Mouse (Mus musculus) neural tube, embryonic 11.5 days (tissue): ENCODE data around the gene Chchd3. TPM values are rescaled to one million over a fixed set of nuclear protein-coding genes. Genes with fewer than 3 reads are reported as not detected.

Source experiments
- ATAC-seq: fragments of 200-750 bp; cut with Nextera tagmentation; 2 replicates; pipeline ENCODE4 v1.8.0; 2017; ENCODE audit warnings: moderate number of reproducible peaks, mild to moderate bottlenecking, moderate TSS enrichment, moderate library complexity; ENCODE audit not compliant: insufficient read depth, low FRiP score, low TSS enrichment
- DNase-seq: peaks from one replicate; pipeline ENCODE4 v3.0.0-alpha.2; 2015; ENCODE audit warnings: low spot score
- H3K27ac ChIP-seq: fragments of 300-500 bp; sonication (generic); 2 replicates; pipeline ENCODE4 v1.5.1; 2014; ENCODE audit warnings: low read depth, mild to moderate bottlenecking, low read length
- H3K27me3 ChIP-seq: fragments of 300-500 bp; sonication (generic); 2 replicates; pipeline ENCODE4 v1.6.1; 2014; ENCODE audit warnings: mild to moderate bottlenecking, low read length, mixed read lengths; ENCODE audit not compliant: control insufficient read depth, insufficient read depth
- H3K36me3 ChIP-seq: fragments of 300-500 bp; sonication (generic); 2 replicates; pipeline ENCODE4 v1.6.1; 2014; ENCODE audit warnings: mild to moderate bottlenecking, low read length, moderate library complexity, mixed read lengths; ENCODE audit not compliant: control insufficient read depth, insufficient read depth
- H3K4me1 ChIP-seq: fragments of 300-500 bp; sonication (generic); 2 replicates; pipeline ENCODE4 v1.6.1; 2014; ENCODE audit warnings: low read length, mixed read lengths; ENCODE audit not compliant: control insufficient read depth, insufficient read depth
- H3K4me2 ChIP-seq: fragments of 300-500 bp; sonication (generic); 2 replicates; pipeline ENCODE4 v1.6.1; 2014; ENCODE audit warnings: low read depth, mild to moderate bottlenecking, moderate library complexity
- H3K4me3 ChIP-seq: fragments of 300-500 bp; sonication (generic); 2 replicates; pipeline ENCODE4 v1.5.1; 2014; ENCODE audit warnings: low read depth, low read length
- H3K9ac ChIP-seq: fragments of 300-500 bp; sonication (generic); 2 replicates; pipeline ENCODE4 v1.6.1; 2014; ENCODE audit warnings: mild to moderate bottlenecking, low read length
- H3K9me3 ChIP-seq: fragments of 300-500 bp; sonication (generic); 2 replicates; pipeline ENCODE4 v1.6.1; 2016; ENCODE audit warnings: low read length; ENCODE audit not compliant: control insufficient read depth
- WGBS: fragments of 180-500 bp; shearing (Covaris S2); extraction: QIAGEN DNeasy Blood & Tissue Kit; methylation state at CpG from one replicate; pipeline ENCODE4 v1.1.7; 2014; 5-methylcytosine and 5-hydroxymethylcytosine counted together
- polyA plus RNA-seq: library from polyadenylated mRNA; unstranded; fragments of >200 nt; fragmentation: Nextera tagmentation; extraction: Ambion mirVana; gene quantifications from 2 replicates; pipeline ENCODE4 v1.2.1, GENCODE M21; 2014

Chchd3 gene
- polyA plus RNA-seq, 1 experiment from 2014 or later = 126 TPM

GRCm38 (mm10) chr6:32990061-32990633 lies 69.9 kb downstream of the Chchd3 start:
- 74% methylated on average over 12 of the region's 12 CpGs for WGBS
- Histone ChIP-seq H3K9ac (no peak overlapping the region), H3K27me3 (no peaks in the 10 kb centered on the region), H3K36me3 (no peaks in the 10 kb centered on the region), H3K27ac (no peak overlapping the region), H3K4me3 (no peak overlapping the region), H3K4me1 (no peaks in the 10 kb centered on the region), H3K9me3 (no peaks in the 10 kb centered on the region), H3K4me2 (no peak overlapping the region)
- ATAC-seq (no peak), DNase-seq (no peak)

DNA sequence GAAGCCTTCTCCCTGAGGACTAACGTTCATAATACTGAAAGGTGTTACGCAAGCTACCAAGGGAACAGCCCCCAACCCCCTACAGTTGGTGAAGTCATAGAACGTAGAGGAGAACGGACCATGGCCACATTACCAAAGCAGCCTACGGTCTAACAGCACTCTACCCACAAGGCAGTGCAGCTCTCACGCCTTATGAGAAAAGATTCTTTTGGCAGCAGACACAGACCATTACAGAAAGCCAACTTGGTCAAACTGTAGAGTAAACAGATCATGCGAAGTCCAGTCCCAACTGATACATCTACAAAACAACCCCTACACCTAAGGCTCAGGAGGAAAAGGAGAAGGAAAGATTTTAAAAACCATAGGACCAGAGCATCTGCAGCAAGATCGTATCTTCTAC lies 71.5 kb downstream of the Chchd3 start:
- no peaks in the 10 kb centered on the region for H3K36me3 ChIP-seq
- no peaks in the 10 kb centered on the region for H3K9me3 ChIP-seq
- no peak overlapping the region for H3K4me3 ChIP-seq
- no peak for ATAC-seq
- DNase-seq = no peak
- no peak overlapping the region for H3K27ac ChIP-seq
- WGBS = 91% methylated on average over 8 of the region's 8 CpGs
- H3K9ac ChIP-seq = no peak overlapping the region
- H3K4me1 ChIP-seq = no peaks in the 10 kb centered on the region
- no peak overlapping the region for H3K4me2 ChIP-seq
- no peaks in the 10 kb centered on the region for H3K27me3 ChIP-seq

GRCm38 (mm10) chr6:32983876-32984275 lies 76.2 kb downstream of the Chchd3 start:
- H3K4me3 ChIP-seq = no peak overlapping the region
- WGBS = 70% methylated on average over 5 of the region's 5 CpGs
- ATAC-seq (no peak), DNase-seq (no peak)
- H3K36me3 ChIP-seq = no peaks in the 10 kb centered on the region
- no peak overlapping the region for H3K27ac ChIP-seq
- no peaks in the 10 kb centered on the region for H3K9me3 ChIP-seq
- H3K27me3 ChIP-seq = no peaks in the 10 kb centered on the region
- H3K9ac ChIP-seq = no peak overlapping the region
- no peak overlapping the region for H3K4me2 ChIP-seq
- H3K4me1 ChIP-seq = peaks cover 7% of the 10 kb centered on the region

DNA sequence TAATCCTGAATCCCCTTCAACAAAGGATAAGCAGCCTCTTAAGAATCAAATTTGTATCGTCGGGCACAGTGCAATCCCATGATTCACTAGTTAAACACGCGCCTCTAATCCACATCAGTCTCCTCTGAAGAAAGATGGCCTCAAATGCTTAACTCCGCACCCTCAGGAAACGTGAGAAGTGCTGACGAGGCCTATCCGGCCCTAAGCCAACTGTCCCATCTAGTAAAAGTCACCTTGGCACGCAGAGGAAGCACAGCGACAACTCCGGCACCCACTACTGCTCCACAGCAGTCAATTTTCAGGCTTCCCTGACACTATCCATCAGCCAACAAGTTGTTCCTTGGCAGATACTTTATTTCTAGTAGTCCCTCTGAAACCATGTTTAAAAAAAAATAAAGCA lies 78.8 kb downstream of the Chchd3 start:
- ATAC-seq (no peak), DNase-seq (no peak)
- Histone ChIP-seq H3K9ac (no peak overlapping the region), H3K27me3 (no peaks in the 10 kb centered on the region), H3K9me3 (no peaks in the 10 kb centered on the region), H3K4me1 (peaks cover 7% of the 10 kb centered on the region), H3K4me2 (no peak overlapping the region), H3K27ac (no peak overlapping the region), H3K4me3 (no peak overlapping the region), H3K36me3 (no peaks in the 10 kb centered on the region)
- WGBS = 85% methylated on average over 11 of the region's 11 CpGs

DNA sequence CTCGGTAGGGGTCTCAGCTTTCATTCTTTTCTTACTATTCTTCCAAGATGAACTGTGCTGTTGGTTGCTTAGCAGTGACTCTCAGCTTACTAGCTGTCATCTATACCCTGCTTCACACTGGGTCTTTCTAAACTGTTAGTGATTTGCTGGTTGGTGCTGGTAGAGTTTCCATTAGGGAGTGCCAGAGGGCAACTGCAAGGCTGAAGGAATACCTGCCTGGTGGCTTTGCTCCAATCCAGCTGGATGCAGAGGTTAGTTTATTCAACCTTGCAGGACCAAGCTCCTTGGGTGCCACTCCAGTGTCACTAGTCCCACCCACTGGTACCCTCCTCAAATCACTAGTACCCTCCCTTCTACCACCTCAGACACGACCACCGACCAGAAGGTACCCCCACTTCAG lies 81.2 kb downstream of the Chchd3 start:
- Histone ChIP-seq H3K27me3 (no peaks in the 10 kb centered on the region), H3K4me2 (no peak overlapping the region), H3K27ac (no peak overlapping the region), H3K9ac (no peak overlapping the region), H3K36me3 (no peaks in the 10 kb centered on the region), H3K4me1 (peaks cover 7% of the 10 kb centered on the region), H3K4me3 (no peak overlapping the region), H3K9me3 (no peaks in the 10 kb centered on the region)
- WGBS = 97% methylated on average over 3 of the region's 3 CpGs
- no peak for ATAC-seq
- no peak for DNase-seq

GRCm38 (mm10) chr6:32971926-32972325 lies 88.1 kb downstream of the Chchd3 start:
- H3K4me2 ChIP-seq = no peak overlapping the region
- ATAC-seq = no peak
- H3K27me3 ChIP-seq = no peaks in the 10 kb centered on the region
- H3K9ac ChIP-seq = no peak overlapping the region
- H3K9me3 ChIP-seq = no peaks in the 10 kb centered on the region
- no peaks in the 10 kb centered on the region for H3K36me3 ChIP-seq
- H3K4me3 ChIP-seq = no peak overlapping the region
- DNase-seq = no peak
- no peaks in the 10 kb centered on the region for H3K4me1 ChIP-seq
- no peak overlapping the region for H3K27ac ChIP-seq

- DNase-seq = no peak
- Histone ChIP-seq H3K4me1 (no peaks in the 10 kb centered on the region), H3K27me3 (no peaks in the 10 kb centered on the region), H3K36me3 (no peaks in the 10 kb centered on the region), H3K9me3 (no peaks in the 10 kb centered on the region), H3K9ac (no peak overlapping the region), H3K4me3 (no peak overlapping the region), H3K4me2 (no peak overlapping the region), H3K27ac (no peak overlapping the region)
- ATAC-seq = no peak
- 74% methylated on average over 2 of the region's 2 CpGs for WGBS
These were observed 91.1 kb downstream of the Chchd3 start for GRCm38 (mm10) chr6:32968971-32969370.

DNA sequence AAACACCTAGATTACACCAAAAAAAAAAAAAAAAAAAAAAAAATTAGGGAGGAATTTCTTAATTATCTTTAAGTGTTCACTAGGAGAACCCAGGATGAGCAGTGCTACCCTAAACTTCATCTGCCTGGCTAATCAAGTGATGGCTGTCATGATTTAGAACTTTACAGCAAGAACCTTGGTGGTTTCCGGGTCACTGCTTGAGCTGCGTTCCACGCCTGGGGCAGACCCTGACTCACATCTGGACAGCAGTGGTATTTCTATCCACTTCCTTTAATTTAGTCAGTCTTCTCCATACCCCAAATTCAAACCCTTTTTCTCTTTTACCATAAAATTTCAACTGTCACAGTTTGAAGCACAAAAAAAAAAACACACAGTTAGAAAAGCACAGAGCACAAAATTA lies 98.0 kb downstream of the Chchd3 start:
- H3K9me3 ChIP-seq = no peaks in the 10 kb centered on the region
- no peak overlapping the region for H3K4me2 ChIP-seq
- DNase-seq = no peak
- H3K27me3 ChIP-seq = no peaks in the 10 kb centered on the region
- H3K4me3 ChIP-seq = no peak overlapping the region
- WGBS = 24% methylated on average over 3 of the region's 3 CpGs
- no peak overlapping the region for H3K9ac ChIP-seq
- no peak overlapping the region for H3K27ac ChIP-seq
- H3K36me3 ChIP-seq = no peaks in the 10 kb centered on the region
- 0 out of 2 replicates have a peak, but pooled peaks cover 10% of the 10 kb centered on the region for H3K4me1 ChIP-seq
- ATAC-seq = no peak

GRCm38 (mm10) chr6:32961477-32961876 lies 98.6 kb downstream of the Chchd3 start:
- Histone ChIP-seq H3K9me3 (no peaks in the 10 kb centered on the region), H3K9ac (no peak overlapping the region), H3K4me3 (no peak overlapping the region), H3K4me1 (0 out of 2 replicates have a peak, but pooled peaks cover 10% of the 10 kb centered on the region), H3K27me3 (no peaks in the 10 kb centered on the region), H3K36me3 (no peaks in the 10 kb centered on the region), H3K4me2 (no peak overlapping the region), H3K27ac (no peak overlapping the region)
- ATAC-seq (no peak), DNase-seq (no peak)
- WGBS = 57% methylated on average over 3 of the region's 3 CpGs
